Mouse (Mus musculus): ENCODE data around the gene 4933416C03Rik. TPM values are rescaled to one million over a fixed set of nuclear protein-coding genes. Genes with fewer than 3 reads are reported as not detected.

4933416C03Rik gene
- polyA plus RNA-seq, 1 experiment from 2014 or later: not detected

- no peak for ATAC-seq (ENCODE audit: insufficient read depth)
- no peak overlapping the region for H3K27ac ChIP-seq (replicated peaks)
- H3K4me1 ChIP-seq (replicated peaks): no peaks in the 10 kb centered on the region
- no peak overlapping the region for H3K9ac ChIP-seq
- H3K9me3 ChIP-seq (replicated peaks): no peaks in the 10 kb centered on the region
- H3K27me3 ChIP-seq: no peaks in the 10 kb centered on the region
- no peak overlapping the region for H3K4me2 ChIP-seq
- no peak overlapping the region for H3K4me3 ChIP-seq (replicated peaks)
- 62% methylated on average over 2 of the region's 2 CpGs for WGBS (ENCODE audit: insufficient replicate concordance)
- H3K36me3 ChIP-seq (replicated peaks): no peaks in the 10 kb centered on the region
These were observed 10.1 kb upstream of the 4933416C03Rik start for GRCm38 (mm10) chr10:116123808-116124207.

GRCm38 (mm10) chr10:116121463-116121862 lies 7.7 kb upstream of the 4933416C03Rik start:
- Histone ChIP-seq H3K4me2 (no peak overlapping the region), H3K4me1 (replicated peaks) (no peaks in the 10 kb centered on the region), H3K9ac (no peak overlapping the region), H3K9me3 (replicated peaks) (no peaks in the 10 kb centered on the region), H3K4me3 (replicated peaks) (no peak overlapping the region), H3K36me3 (replicated peaks) (no peaks in the 10 kb centered on the region), H3K27ac (replicated peaks) (no peak overlapping the region), H3K27me3 (no peaks in the 10 kb centered on the region)
- 19% methylated on average over 2 of the region's 2 CpGs for WGBS (ENCODE audit: insufficient replicate concordance)
- ATAC-seq (ENCODE audit: insufficient read depth): no peak

GRCm38 (mm10) chr10:116117060-116117459 lies 3.3 kb upstream of the 4933416C03Rik start:
- no peaks in the 10 kb centered on the region for H3K36me3 ChIP-seq (replicated peaks)
- H3K9me3 ChIP-seq (replicated peaks): no peaks in the 10 kb centered on the region; the same call in 1 of the 2 replicates
- WGBS (ENCODE audit: insufficient replicate concordance): 41% methylated on average over 8 of the region's 8 CpGs
- H3K4me1 ChIP-seq (replicated peaks): no peaks in the 10 kb centered on the region
- H3K4me2 ChIP-seq: no peak overlapping the region
- no peak overlapping the region for H3K9ac ChIP-seq
- no peak overlapping the region for H3K4me3 ChIP-seq (replicated peaks)
- ATAC-seq (ENCODE audit: insufficient read depth): no peak
- H3K27me3 ChIP-seq: no peaks in the 10 kb centered on the region
- H3K27ac ChIP-seq (replicated peaks): no peak overlapping the region

- WGBS (ENCODE audit: insufficient replicate concordance): 57% methylated on average over 4 of the region's 4 CpGs
- Histone ChIP-seq H3K27me3 (no peaks in the 10 kb centered on the region), H3K9me3 (replicated peaks) (no peaks in the 10 kb centered on the region; the same call in 1 of the 2 replicates), H3K36me3 (replicated peaks) (no peaks in the 10 kb centered on the region), H3K4me3 (replicated peaks) (no peak overlapping the region), H3K4me2 (no peak overlapping the region), H3K27ac (replicated peaks) (no peak overlapping the region), H3K9ac (no peak overlapping the region), H3K4me1 (replicated peaks) (no peaks in the 10 kb centered on the region)
- no peak for ATAC-seq (ENCODE audit: insufficient read depth)
These were observed 2.4 kb upstream of the 4933416C03Rik start for GRCm38 (mm10) chr10:116115881-116116677.

- no peak overlapping the region for H3K4me2 ChIP-seq
- WGBS (ENCODE audit: insufficient replicate concordance): 80% methylated on average over 11 of the region's 11 CpGs
- no peak overlapping the region for H3K9ac ChIP-seq
- H3K9me3 ChIP-seq (replicated peaks): no peaks in the 10 kb centered on the region; the same call in 1 of the 2 replicates
- ATAC-seq (ENCODE audit: insufficient read depth): no peak
- H3K4me3 ChIP-seq (replicated peaks): no peak overlapping the region
- H3K27me3 ChIP-seq: no peaks in the 10 kb centered on the region
- no peak overlapping the region for H3K27ac ChIP-seq (replicated peaks)
- no peaks in the 10 kb centered on the region for H3K36me3 ChIP-seq (replicated peaks)
- no peaks in the 10 kb centered on the region for H3K4me1 ChIP-seq (replicated peaks)
These were observed 849 bp downstream of the 4933416C03Rik start for GRCm38 (mm10) chr10:116112868-116113267.

GRCm38 (mm10) chr10:116108730-116109129 lies 5.0 kb downstream of the 4933416C03Rik start:
- Histone ChIP-seq H3K4me2 (no peak overlapping the region), H3K27me3 (no peaks in the 10 kb centered on the region), H3K4me3 (replicated peaks) (no peak overlapping the region), H3K27ac (replicated peaks) (no peak overlapping the region), H3K9ac (no peak overlapping the region), H3K9me3 (replicated peaks) (no peaks in the 10 kb centered on the region; the same call in 1 of the 2 replicates), H3K4me1 (replicated peaks) (no peaks in the 10 kb centered on the region), H3K36me3 (replicated peaks) (no peaks in the 10 kb centered on the region)
- 56% methylated on average over 1 of the region's 1 CpGs for WGBS (ENCODE audit: insufficient replicate concordance)
- no peak for ATAC-seq (ENCODE audit: insufficient read depth)

GRCm38 (mm10) chr10:116108176-116108575 lies 5.5 kb downstream of the 4933416C03Rik start:
- H3K9me3 ChIP-seq (replicated peaks): no peaks in the 10 kb centered on the region
- H3K9ac ChIP-seq: no peak overlapping the region
- no peaks in the 10 kb centered on the region for H3K27me3 ChIP-seq
- no peak overlapping the region for H3K4me2 ChIP-seq
- H3K4me3 ChIP-seq (replicated peaks): no peak overlapping the region
- no peak overlapping the region for H3K27ac ChIP-seq (replicated peaks)
- WGBS (ENCODE audit: insufficient replicate concordance): 70% methylated on average over 4 of the region's 4 CpGs
- no peaks in the 10 kb centered on the region for H3K36me3 ChIP-seq (replicated peaks)
- no peaks in the 10 kb centered on the region for H3K4me1 ChIP-seq (replicated peaks)
- no peak for ATAC-seq (ENCODE audit: insufficient read depth)

GRCm38 (mm10) chr10:116098470-116098869 lies 15.2 kb downstream of the 4933416C03Rik start:
- Histone ChIP-seq H3K9ac (no peak overlapping the region), H3K9me3 (replicated peaks) (no peaks in the 10 kb centered on the region), H3K4me2 (no peak overlapping the region), H3K27ac (replicated peaks) (no peak overlapping the region), H3K4me3 (replicated peaks) (no peak overlapping the region), H3K27me3 (no peaks in the 10 kb centered on the region), H3K36me3 (replicated peaks) (no peaks in the 10 kb centered on the region), H3K4me1 (replicated peaks) (no peaks in the 10 kb centered on the region)
- WGBS (ENCODE audit: insufficient replicate concordance): 52% methylated on average over 7 of the region's 7 CpGs
- no peak for ATAC-seq (ENCODE audit: insufficient read depth)

- Histone ChIP-seq H3K27me3 (no peaks in the 10 kb centered on the region), H3K4me3 (replicated peaks) (no peak overlapping the region), H3K9me3 (replicated peaks) (no peaks in the 10 kb centered on the region), H3K27ac (replicated peaks) (no peak overlapping the region), H3K36me3 (replicated peaks) (no peaks in the 10 kb centered on the region), H3K4me2 (no peak overlapping the region), H3K4me1 (replicated peaks) (no peaks in the 10 kb centered on the region), H3K9ac (no peak overlapping the region)
- WGBS (ENCODE audit: insufficient replicate concordance): 76% methylated on average over 13 of the region's 13 CpGs
- no peak for ATAC-seq (ENCODE audit: insufficient read depth)
These were observed 17.3 kb downstream of the 4933416C03Rik start for GRCm38 (mm10) chr10:116096466-116096865.

GRCm38 (mm10) chr10:116083965-116084364 lies 29.8 kb downstream of the 4933416C03Rik start:
- no peak overlapping the region for H3K4me3 ChIP-seq (replicated peaks)
- no peaks in the 10 kb centered on the region for H3K36me3 ChIP-seq (replicated peaks)
- no peak overlapping the region for H3K27ac ChIP-seq (replicated peaks)
- no peak for ATAC-seq (ENCODE audit: insufficient read depth)
- H3K9me3 ChIP-seq (replicated peaks): no peaks in the 10 kb centered on the region
- H3K9ac ChIP-seq: no peak overlapping the region
- H3K4me1 ChIP-seq (replicated peaks): no peaks in the 10 kb centered on the region
- H3K27me3 ChIP-seq: no peaks in the 10 kb centered on the region
- H3K4me2 ChIP-seq: no peak overlapping the region
- 10% methylated on average over 3 of the region's 3 CpGs for WGBS (ENCODE audit: insufficient replicate concordance)

- no peak overlapping the region for H3K27ac ChIP-seq (replicated peaks)
- no peaks in the 10 kb centered on the region for H3K36me3 ChIP-seq (replicated peaks)
- no peaks in the 10 kb centered on the region for H3K9me3 ChIP-seq (replicated peaks)
- H3K9ac ChIP-seq: no peak overlapping the region
- H3K4me2 ChIP-seq: no peak overlapping the region
- no peaks in the 10 kb centered on the region for H3K4me1 ChIP-seq (replicated peaks)
- H3K4me3 ChIP-seq (replicated peaks): no peak overlapping the region
- ATAC-seq (ENCODE audit: insufficient read depth): no peak
- H3K27me3 ChIP-seq: no peaks in the 10 kb centered on the region
- 75% methylated on average over 6 of the region's 6 CpGs for WGBS (ENCODE audit: insufficient replicate concordance)
These were observed 32.9 kb downstream of the 4933416C03Rik start for GRCm38 (mm10) chr10:116080841-116081240.

GRCm38 (mm10) chr10:116079396-116079795 lies 34.3 kb downstream of the 4933416C03Rik start:
- 37% methylated on average over 7 of the region's 7 CpGs for WGBS (ENCODE audit: insufficient replicate concordance)
- H3K4me2 ChIP-seq: no peak overlapping the region
- ATAC-seq (ENCODE audit: insufficient read depth): no peak
- H3K9ac ChIP-seq: no peak overlapping the region
- no peaks in the 10 kb centered on the region for H3K36me3 ChIP-seq (replicated peaks)
- no peaks in the 10 kb centered on the region for H3K4me1 ChIP-seq (replicated peaks)
- no peak overlapping the region for H3K4me3 ChIP-seq (replicated peaks)
- H3K27me3 ChIP-seq: no peaks in the 10 kb centered on the region
- H3K9me3 ChIP-seq (replicated peaks): no peaks in the 10 kb centered on the region
- no peak overlapping the region for H3K27ac ChIP-seq (replicated peaks)

Data from liver, embryonic 15.5 days (tissue).